Mouse (Mus musculus): ENCODE results near the gene Chl1.

Gene Chl1

GRCm38 (mm10) chr6:103542576-103542975 lies 32.2 kb downstream of the Chl1 start:
- DNase-seq (ENCODE audit: low spot score in 2 of 2) = no peak

GRCm38 (mm10) chr6:103543753-103544152 lies 33.4 kb downstream of the Chl1 start:
- no peak for DNase-seq (ENCODE audit: low spot score in 2 of 2)

GRCm38 (mm10) chr6:103546314-103546713 lies 35.9 kb downstream of the Chl1 start:
- DNase-seq (ENCODE audit: low spot score in 2 of 2) = no peak

GRCm38 (mm10) chr6:103549929-103550328 lies 39.5 kb downstream of the Chl1 start:
- no peak for DNase-seq (ENCODE audit: low spot score in 2 of 2)

- DNase-seq (ENCODE audit: low spot score in 2 of 2) = no peak
These were observed 47.9 kb downstream of the Chl1 start for GRCm38 (mm10) chr6:103558037-103558893.

- no peak for DNase-seq (ENCODE audit: low spot score in 2 of 2)
These were observed 48.5 kb downstream of the Chl1 start for GRCm38 (mm10) chr6:103558894-103559225.

- no peak for DNase-seq (ENCODE audit: low spot score in 2 of 2)
These were observed 49.0 kb downstream of the Chl1 start for GRCm38 (mm10) chr6:103559344-103559743.

- no peak for DNase-seq (ENCODE audit: low spot score in 2 of 2)
These were observed 54.4 kb downstream of the Chl1 start for GRCm38 (mm10) chr6:103564811-103565210.

GRCm38 (mm10) chr6:103567247-103567646 lies 56.9 kb downstream of the Chl1 start:
- no peak for DNase-seq (ENCODE audit: low spot score in 2 of 2)

- DNase-seq (ENCODE audit: low spot score in 2 of 2) = no peak
These were observed 62.3 kb downstream of the Chl1 start for GRCm38 (mm10) chr6:103572659-103573058.

GRCm38 (mm10) chr6:103584224-103584623 lies 73.8 kb downstream of the Chl1 start:
- no peak for DNase-seq (ENCODE audit: low spot score in 2 of 2)

- DNase-seq (ENCODE audit: low spot score in 2 of 2) = no peak
These were observed 75.3 kb downstream of the Chl1 start for GRCm38 (mm10) chr6:103585667-103586066.

GRCm38 (mm10) chr6:103586081-103586480 lies 75.7 kb downstream of the Chl1 start:
- no peak for DNase-seq (ENCODE audit: low spot score in 2 of 2)

GRCm38 (mm10) chr6:103602070-103602469 lies 91.7 kb downstream of the Chl1 start:
- no peak for DNase-seq (ENCODE audit: low spot score in 2 of 2)

- DNase-seq (ENCODE audit: low spot score in 2 of 2) = no peak
These were observed 100.3 kb downstream of the Chl1 start for GRCm38 (mm10) chr6:103610656-103611055.

GRCm38 (mm10) chr6:103612626-103613025 lies 102.2 kb downstream of the Chl1 start:
- no peak for DNase-seq (ENCODE audit: low spot score in 2 of 2)

GRCm38 (mm10) chr6:103613714-103614113 lies 103.3 kb downstream of the Chl1 start:
- DNase-seq (ENCODE audit: low spot score in 2 of 2) = no peak

GRCm38 (mm10) chr6:103615924-103616602 lies 105.7 kb downstream of the Chl1 start:
- DNase-seq (ENCODE audit: low spot score in 2 of 2) = no peak

- no peak for DNase-seq (ENCODE audit: low spot score in 2 of 2)
These were observed 110.5 kb downstream of the Chl1 start for GRCm38 (mm10) chr6:103620880-103621279.

GRCm38 (mm10) chr6:103622117-103622713 lies 111.8 kb downstream of the Chl1 start:
- DNase-seq (ENCODE audit: low spot score in 2 of 2) = no peak

GRCm38 (mm10) chr6:103632856-103633255 lies 122.5 kb downstream of the Chl1 start:
- no peak for DNase-seq (ENCODE audit: low spot score in 2 of 2)

GRCm38 (mm10) chr6:103656778-103657177 lies 146.4 kb downstream of the Chl1 start:
- DNase-seq (ENCODE audit: low spot score in 2 of 2) = no peak

- no peak for DNase-seq (ENCODE audit: low spot score in 2 of 2)
These were observed 148.8 kb downstream of the Chl1 start for GRCm38 (mm10) chr6:103659173-103659572.
